Mouse (Mus musculus): Measurements from ENCODE around the gene N4bp3.
"Not testable (repeated sequence)": the region's sequence is repeated elsewhere in the genome, so short reads cannot be mapped to it uniquely, and the experiment has no call there.

N4bp3 gene

GRCm38 (mm10) chr11:51652889-51653418 is 2.3 kb upstream of the N4bp3 start:
- no peak for DNase-seq

- no peak for DNase-seq
Measured at GRCm38 (mm10) chr11:51650261-51650660, 381 bp downstream of the N4bp3 start.

- DNase-seq = no peak
Measured at GRCm38 (mm10) chr11:51649889-51650199, 798 bp downstream of the N4bp3 start.

GRCm38 (mm10) chr11:51649111-51649888 is 1.3 kb downstream of the N4bp3 start:
- no peak for DNase-seq

GRCm38 (mm10) chr11:51648566-51648965 is 2.1 kb downstream of the N4bp3 start:
- DNase-seq = peak; percentile 71

GRCm38 (mm10) chr11:51646751-51647667 is 3.6 kb downstream of the N4bp3 start:
- peak; percentile 80 for DNase-seq

- no peak for DNase-seq
Measured at GRCm38 (mm10) chr11:51646245-51646644, 4.4 kb downstream of the N4bp3 start.

- peak; percentile 55 for DNase-seq
Measured at GRCm38 (mm10) chr11:51645293-51645692, 5.3 kb downstream of the N4bp3 start.

GRCm38 (mm10) chr11:51644217-51644616 is 6.4 kb downstream of the N4bp3 start:
- no peak for DNase-seq

- DNase-seq = no peak
Measured at GRCm38 (mm10) chr11:51643761-51644160, 6.9 kb downstream of the N4bp3 start.

GRCm38 (mm10) chr11:51643202-51643601 is 7.4 kb downstream of the N4bp3 start:
- DNase-seq = no peak

- DNase-seq = peak; percentile 71
Measured at GRCm38 (mm10) chr11:51640748-51641147, 9.9 kb downstream of the N4bp3 start.

- DNase-seq = no peak
Measured at GRCm38 (mm10) chr11:51638497-51638896, 12.1 kb downstream of the N4bp3 start.

- peak; percentile 74 for DNase-seq
Measured at GRCm38 (mm10) chr11:51637971-51638414, 12.6 kb downstream of the N4bp3 start.

GRCm38 (mm10) chr11:51636323-51636684 is 14.3 kb downstream of the N4bp3 start:
- DNase-seq = peak; percentile 78

- peak; percentile 93 for DNase-seq
Measured at GRCm38 (mm10) chr11:51635525-51636322, 14.9 kb downstream of the N4bp3 start, which contains the start of gene Rmnd5b. TSS of gene Rmnd5b (minus strand) at chr11:51635896.

GRCm38 (mm10) chr11:51635127-51635524 is 15.5 kb downstream of the N4bp3 start:
- no peak for DNase-seq

GRCm38 (mm10) chr11:51633721-51634120 is 16.9 kb downstream of the N4bp3 start:
- no peak for DNase-seq

- DNase-seq = not testable (repeated sequence)
Measured at GRCm38 (mm10) chr11:51633200-51633599, 17.4 kb downstream of the N4bp3 start.

GRCm38 (mm10) chr11:51632130-51632753 is 18.4 kb downstream of the N4bp3 start:
- DNase-seq = no peak

- DNase-seq = no peak
Measured at GRCm38 (mm10) chr11:51629651-51630314, 20.9 kb downstream of the N4bp3 start.

- DNase-seq = no peak
Measured at GRCm38 (mm10) chr11:51627907-51628306, 22.7 kb downstream of the N4bp3 start.

All from lung, postnatal 10 days (tissue).